Mouse (Mus musculus): Measurements from ENCODE around the gene Lbx1. TPM values are rescaled to one million over a fixed set of nuclear protein-coding genes. Genes with fewer than 3 reads are reported as not detected.

The Lbx1 gene
- polyA plus RNA-seq (2012; ENCODE audit: low replicate concordance): 0.07 TPM in 1 of 2 replicates, not detected in the other

GRCm38 (mm10) chr19:45235766-45236362 is at the start of gene Lbx1:
Gene Lbx1, minus strand, starts transcription at chr19:45235812.

Other genes with a start within 250 kb of the Lbx1 start
- 0.09 and 0.15 TPM in 2 replicates for gene Sema4g, start 246.7 kb downstream of the Lbx1 start, polyA plus RNA-seq (2012; ENCODE audit: low replicate concordance)
- gene Twnk, start 230.1 kb downstream of the Lbx1 start, polyA plus RNA-seq (2012; ENCODE audit: low replicate concordance): 7.4 and 9.3 TPM in 2 replicates
- gene Mrpl43, start 229.4 kb downstream of the Lbx1 start, polyA plus RNA-seq (2012; ENCODE audit: low replicate concordance): 57.7 and 59.5 TPM in 2 replicates
- gene Lzts2, start 221.4 kb downstream of the Lbx1 start, polyA plus RNA-seq (2012; ENCODE audit: low replicate concordance): 19.5 and 26.3 TPM in 2 replicates
- 0.15 TPM in 1 of 2 replicates, not detected in the other for gene Pdzd7, start 190.1 kb downstream of the Lbx1 start, polyA plus RNA-seq (2012; ENCODE audit: low replicate concordance)
- 1.5 and 2.9 TPM in 2 replicates for gene Sfxn3, start 188.3 kb downstream of the Lbx1 start, polyA plus RNA-seq (2012; ENCODE audit: low replicate concordance)
- 0.38 and 0.93 TPM in 2 replicates for gene Kazald1, start 160.6 kb downstream of the Lbx1 start, polyA plus RNA-seq (2012; ENCODE audit: low replicate concordance)
- gene Tlx1, start 85.1 kb downstream of the Lbx1 start, polyA plus RNA-seq (2012; ENCODE audit: low replicate concordance): 1.9 and 4.5 TPM in 2 replicates
- gene Btrc, start 127.9 kb upstream of the Lbx1 start, polyA plus RNA-seq (2012; ENCODE audit: low replicate concordance): 1.4 and 4.0 TPM in 2 replicates

Measured in leukemia stem cell, adult 10-12 weeks (primary cell).